Mouse (Mus musculus): ENCODE data around the gene Med6. TPM values are rescaled to one million over a fixed set of nuclear protein-coding genes. Genes with fewer than 3 reads are reported as not detected.
A peak's percentile ranks its signal among the peaks of the same experiment; 100 is the strongest.

The Med6 gene
- polyA plus RNA-seq, 1 experiment from 2014 or later, result 39.5 TPM

- 88% methylated on average over 6 of the region's 6 CpGs for WGBS
- 0 out of 2 replicates have a peak, but pooled peaks cover 8% of the 10 kb centered on the region for H3K4me1 ChIP-seq (ENCODE audit: control insufficient read depth, insufficient read depth, low read length)
- no peak for ATAC-seq (ENCODE audit: low read depth)
- no peak overlapping the region for H3K27ac ChIP-seq (ENCODE audit: low read depth, low read length)
- no peaks in the 10 kb centered on the region for H3K36me3 ChIP-seq (ENCODE audit: control insufficient read depth, insufficient read depth, low read length)
- no peak overlapping the region for H3K9ac ChIP-seq (replicated peaks; ENCODE audit: low read depth, low read length)
- H3K27me3 ChIP-seq (ENCODE audit: control insufficient read depth, insufficient read depth, low read length), result no peaks in the 10 kb centered on the region
- no peak overlapping the region for H3K4me2 ChIP-seq (ENCODE audit: low read depth, low read length)
- H3K4me3 ChIP-seq (ENCODE audit: low read depth, low read length), result no peak overlapping the region
- no peaks in the 10 kb centered on the region for H3K9me3 ChIP-seq (ENCODE audit: control insufficient read depth, low read length)
Observed at GRCm38 (mm10) chr12:81627426-81627825, 32.6 kb upstream of the Med6 start.

- no peak overlapping the region for H3K9ac ChIP-seq (replicated peaks; ENCODE audit: low read depth, low read length)
- ATAC-seq (ENCODE audit: low read depth), result no peak
- H3K4me1 ChIP-seq (ENCODE audit: control insufficient read depth, insufficient read depth, low read length), result 0 out of 2 replicates have a peak, but pooled peaks cover 4% of the 10 kb centered on the region
- no peak overlapping the region for H3K27ac ChIP-seq (ENCODE audit: low read depth, low read length)
- 79% methylated on average over 12 of the region's 12 CpGs for WGBS
- H3K9me3 ChIP-seq (ENCODE audit: control insufficient read depth, low read length), result no peaks in the 10 kb centered on the region
- H3K27me3 ChIP-seq (ENCODE audit: control insufficient read depth, insufficient read depth, low read length), result no peaks in the 10 kb centered on the region
- no peak overlapping the region for H3K4me3 ChIP-seq (ENCODE audit: low read depth, low read length)
- no peaks in the 10 kb centered on the region for H3K36me3 ChIP-seq (ENCODE audit: control insufficient read depth, insufficient read depth, low read length)
- H3K4me2 ChIP-seq (ENCODE audit: low read depth, low read length), result no peak overlapping the region
Observed at GRCm38 (mm10) chr12:81626226-81626861, 31.5 kb upstream of the Med6 start.

DNA sequence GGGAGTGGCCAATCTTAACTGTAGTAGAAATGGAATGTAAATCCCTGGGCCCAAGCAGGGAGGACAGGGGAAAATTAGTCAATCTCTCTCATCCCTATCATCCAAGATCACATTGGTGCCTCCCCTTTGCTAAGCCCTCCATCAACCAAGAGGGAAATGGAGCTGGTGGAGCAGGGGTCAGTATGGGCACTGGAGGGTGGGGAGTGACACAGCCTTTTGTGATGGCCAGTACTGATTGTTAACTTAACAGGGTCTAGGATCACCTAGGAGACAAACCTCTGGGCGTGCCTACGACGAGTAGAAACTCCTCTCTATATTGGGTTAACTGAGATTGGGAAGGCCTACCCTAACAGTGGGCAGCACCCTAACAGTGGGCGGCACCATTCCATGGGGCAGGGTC is 28.6 kb upstream of the Med6 start:
- no peak overlapping the region for H3K27ac ChIP-seq (ENCODE audit: low read depth, low read length)
- ATAC-seq (ENCODE audit: low read depth), result no peak
- H3K4me1 ChIP-seq (ENCODE audit: control insufficient read depth, insufficient read depth, low read length), result no peaks in the 10 kb centered on the region
- no peak overlapping the region for H3K4me2 ChIP-seq (ENCODE audit: low read depth, low read length)
- H3K27me3 ChIP-seq (ENCODE audit: control insufficient read depth, insufficient read depth, low read length), result no peaks in the 10 kb centered on the region
- no peaks in the 10 kb centered on the region for H3K9me3 ChIP-seq (ENCODE audit: control insufficient read depth, low read length)
- no peak overlapping the region for H3K4me3 ChIP-seq (ENCODE audit: low read depth, low read length)
- H3K36me3 ChIP-seq (ENCODE audit: control insufficient read depth, insufficient read depth, low read length), result no peaks in the 10 kb centered on the region
- H3K9ac ChIP-seq (replicated peaks; ENCODE audit: low read depth, low read length), result no peak overlapping the region
- WGBS, result 72% methylated on average over 4 of the region's 4 CpGs

DNA sequence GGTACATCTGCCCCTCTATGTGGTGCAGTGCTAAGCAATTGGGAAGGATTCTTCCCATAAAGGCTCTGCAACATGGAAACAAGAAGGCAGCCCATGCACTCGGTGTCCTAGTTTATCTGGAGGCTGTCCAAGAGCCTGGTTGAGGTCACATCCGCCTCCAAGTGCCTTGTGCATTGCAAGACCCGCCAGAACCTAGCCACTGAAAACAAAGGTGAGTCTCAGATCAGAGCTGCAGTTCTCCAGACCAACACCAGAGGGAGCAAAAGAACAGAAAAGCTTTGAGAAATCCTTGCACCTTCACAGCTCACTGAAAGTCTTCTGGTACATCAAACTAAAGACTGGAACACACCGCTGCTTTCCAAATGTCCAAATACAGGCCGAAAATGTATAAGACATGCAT is 24.5 kb upstream of the Med6 start:
- Histone ChIP-seq H3K36me3 (ENCODE audit: control insufficient read depth, insufficient read depth, low read length) (no peaks in the 10 kb centered on the region), H3K9ac (replicated peaks; ENCODE audit: low read depth, low read length) (no peak overlapping the region), H3K27me3 (ENCODE audit: control insufficient read depth, insufficient read depth, low read length) (no peaks in the 10 kb centered on the region), H3K4me1 (ENCODE audit: control insufficient read depth, insufficient read depth, low read length) (no peaks in the 10 kb centered on the region), H3K9me3 (ENCODE audit: control insufficient read depth, low read length) (no peaks in the 10 kb centered on the region), H3K4me3 (ENCODE audit: low read depth, low read length) (no peak overlapping the region), H3K4me2 (ENCODE audit: low read depth, low read length) (no peak overlapping the region), H3K27ac (ENCODE audit: low read depth, low read length) (no peak overlapping the region)
- peak; percentile 56; the same call in 1 of the 2 replicates for ATAC-seq (ENCODE audit: low read depth)
- 15% methylated on average over 5 of the region's 5 CpGs for WGBS

GRCm38 (mm10) chr12:81616980-81617379 is 22.2 kb upstream of the Med6 start:
- Histone ChIP-seq H3K36me3 (ENCODE audit: control insufficient read depth, insufficient read depth, low read length) (no peaks in the 10 kb centered on the region), H3K4me2 (ENCODE audit: low read depth, low read length) (no peak overlapping the region), H3K9ac (replicated peaks; ENCODE audit: low read depth, low read length) (no peak overlapping the region), H3K27ac (ENCODE audit: low read depth, low read length) (no peak overlapping the region), H3K4me3 (ENCODE audit: low read depth, low read length) (no peak overlapping the region), H3K27me3 (ENCODE audit: control insufficient read depth, insufficient read depth, low read length) (no peaks in the 10 kb centered on the region), H3K4me1 (ENCODE audit: control insufficient read depth, insufficient read depth, low read length) (no peaks in the 10 kb centered on the region), H3K9me3 (ENCODE audit: control insufficient read depth, low read length) (no peaks in the 10 kb centered on the region)
- no peak for ATAC-seq (ENCODE audit: low read depth)
- WGBS, result 54% methylated on average over 7 of the region's 7 CpGs

GRCm38 (mm10) chr12:81615807-81616206 is 21.0 kb upstream of the Med6 start:
- H3K9ac ChIP-seq (replicated peaks; ENCODE audit: low read depth, low read length), result no peak overlapping the region
- no peak overlapping the region for H3K27ac ChIP-seq (ENCODE audit: low read depth, low read length)
- WGBS, result 91% methylated on average over 6 of the region's 6 CpGs
- H3K4me3 ChIP-seq (ENCODE audit: low read depth, low read length), result no peak overlapping the region
- no peaks in the 10 kb centered on the region for H3K27me3 ChIP-seq (ENCODE audit: control insufficient read depth, insufficient read depth, low read length)
- no peaks in the 10 kb centered on the region for H3K4me1 ChIP-seq (ENCODE audit: control insufficient read depth, insufficient read depth, low read length)
- H3K36me3 ChIP-seq (ENCODE audit: control insufficient read depth, insufficient read depth, low read length), result no peaks in the 10 kb centered on the region
- H3K9me3 ChIP-seq (ENCODE audit: control insufficient read depth, low read length), result no peaks in the 10 kb centered on the region
- H3K4me2 ChIP-seq (ENCODE audit: low read depth, low read length), result no peak overlapping the region
- ATAC-seq (ENCODE audit: low read depth), result no peak

- H3K9me3 ChIP-seq (ENCODE audit: control insufficient read depth, low read length), result no peaks in the 10 kb centered on the region
- no peak overlapping the region for H3K4me2 ChIP-seq (ENCODE audit: low read depth, low read length)
- H3K36me3 ChIP-seq (ENCODE audit: control insufficient read depth, insufficient read depth, low read length), result no peaks in the 10 kb centered on the region
- no peak overlapping the region for H3K4me3 ChIP-seq (ENCODE audit: low read depth, low read length)
- no peaks in the 10 kb centered on the region for H3K4me1 ChIP-seq (ENCODE audit: control insufficient read depth, insufficient read depth, low read length)
- H3K9ac ChIP-seq (replicated peaks; ENCODE audit: low read depth, low read length), result no peak overlapping the region
- no peak for ATAC-seq (ENCODE audit: low read depth)
- no peaks in the 10 kb centered on the region for H3K27me3 ChIP-seq (ENCODE audit: control insufficient read depth, insufficient read depth, low read length)
- no peak overlapping the region for H3K27ac ChIP-seq (ENCODE audit: low read depth, low read length)
Observed at GRCm38 (mm10) chr12:81609445-81609844, 14.6 kb upstream of the Med6 start.

- H3K27me3 ChIP-seq (ENCODE audit: control insufficient read depth, insufficient read depth, low read length), result no peaks in the 10 kb centered on the region
- no peak overlapping the region for H3K4me2 ChIP-seq (ENCODE audit: low read depth, low read length)
- no peaks in the 10 kb centered on the region for H3K36me3 ChIP-seq (ENCODE audit: control insufficient read depth, insufficient read depth, low read length)
- ATAC-seq (ENCODE audit: low read depth), result peak; percentile 58; the same call in 1 of the 2 replicates
- no peaks in the 10 kb centered on the region for H3K9me3 ChIP-seq (ENCODE audit: control insufficient read depth, low read length)
- H3K9ac ChIP-seq (replicated peaks; ENCODE audit: low read depth, low read length), result no peak overlapping the region
- H3K4me3 ChIP-seq (ENCODE audit: low read depth, low read length), result no peak overlapping the region
- WGBS, result 45% methylated on average over 5 of the region's 5 CpGs
- H3K27ac ChIP-seq (ENCODE audit: low read depth, low read length), result no peak overlapping the region
- no peaks in the 10 kb centered on the region for H3K4me1 ChIP-seq (ENCODE audit: control insufficient read depth, insufficient read depth, low read length)
Observed at GRCm38 (mm10) chr12:81604995-81605784, 10.4 kb upstream of the Med6 start.

- WGBS, result 87% methylated on average over 8 of the region's 8 CpGs
- H3K4me1 ChIP-seq (ENCODE audit: control insufficient read depth, insufficient read depth, low read length), result peaks cover 4% of the 10 kb centered on the region; the same call in 1 of the 2 replicates
- ATAC-seq (ENCODE audit: low read depth), result no peak
- H3K27me3 ChIP-seq (ENCODE audit: control insufficient read depth, insufficient read depth, low read length), result no peaks in the 10 kb centered on the region
- H3K36me3 ChIP-seq (ENCODE audit: control insufficient read depth, insufficient read depth, low read length), result no peaks in the 10 kb centered on the region
- H3K9ac ChIP-seq (replicated peaks; ENCODE audit: low read depth, low read length), result no peak overlapping the region
- H3K27ac ChIP-seq (ENCODE audit: low read depth, low read length), result no peak overlapping the region
- H3K4me3 ChIP-seq (ENCODE audit: low read depth, low read length), result no peak overlapping the region
- H3K4me2 ChIP-seq (ENCODE audit: low read depth, low read length), result no peak overlapping the region
- no peaks in the 10 kb centered on the region for H3K9me3 ChIP-seq (ENCODE audit: control insufficient read depth, low read length)
Observed at GRCm38 (mm10) chr12:81596547-81597262, 1.9 kb upstream of the Med6 start.
